Mouse (Mus musculus) Muller cell, postnatal 12 days (primary cell): ENCODE data around the gene Mast1.

ENCODE experiments used
- DNase-seq: peaks from one replicate; pipeline ENCODE4 v3.0.0-alpha.2; 2015; ENCODE audit errors: inconsistent ontology term

Mast1 gene

DNA sequence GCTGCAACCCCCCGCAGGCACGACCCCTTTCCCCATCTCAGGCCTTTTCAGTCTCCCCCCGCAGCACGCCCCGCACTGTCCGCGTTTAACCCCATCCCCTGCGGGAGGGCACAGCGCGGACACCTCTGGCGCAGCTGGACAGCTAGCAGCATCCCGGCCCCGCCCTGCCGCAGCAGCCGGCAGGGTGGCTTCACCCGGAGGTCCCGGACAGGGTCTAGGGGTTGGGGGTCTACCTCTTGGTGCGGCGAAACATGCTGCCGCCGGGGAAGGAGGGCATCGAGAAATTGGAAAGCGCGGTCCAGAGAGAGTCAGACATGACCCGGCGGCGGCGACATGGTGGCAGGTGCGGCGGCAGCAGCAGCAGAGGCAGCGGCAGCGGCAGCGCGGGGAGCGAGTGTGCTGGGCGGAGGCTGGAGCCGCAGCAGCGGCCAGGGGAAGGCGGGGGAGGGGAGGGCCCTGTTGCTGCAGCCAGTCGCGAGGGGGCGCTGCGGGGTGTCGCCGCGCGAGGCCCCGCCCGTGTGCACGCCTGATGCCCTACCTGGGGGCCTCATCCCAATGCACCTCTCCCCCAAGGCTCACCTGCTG lies at the start of gene Mast1:
Gene Mast1, minus strand, starts transcription at position 398 of the 585 bp plus-strand sequence.
- DNase-seq, result peak; percentile 62

DNA sequence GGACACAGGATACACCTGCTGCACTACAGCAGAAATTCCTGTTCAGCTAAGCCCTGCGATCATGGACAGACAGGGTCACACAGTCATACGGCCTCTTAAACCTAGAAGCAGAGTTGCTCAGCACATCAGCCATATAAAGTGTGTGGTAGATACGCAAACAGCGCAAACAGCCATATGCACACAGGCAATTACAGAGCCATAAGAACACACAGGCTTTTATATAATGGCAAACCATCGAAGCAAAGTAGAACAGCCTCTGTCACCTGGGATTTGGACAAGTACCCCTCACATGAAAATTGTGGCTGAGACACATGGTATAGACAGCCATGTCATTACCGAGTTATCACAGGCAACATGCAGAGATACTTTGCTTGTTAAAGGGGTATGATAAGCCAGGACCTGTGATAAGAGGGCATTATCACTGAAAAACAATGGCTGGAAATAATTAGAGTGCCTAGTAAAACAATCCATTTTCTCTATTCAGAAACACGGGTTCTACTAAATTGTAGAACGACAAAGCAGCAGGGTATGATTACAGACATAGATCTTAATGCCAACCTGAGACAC lies 49.3 kb upstream of the Mast1 start:
- no peak for DNase-seq

DNA sequence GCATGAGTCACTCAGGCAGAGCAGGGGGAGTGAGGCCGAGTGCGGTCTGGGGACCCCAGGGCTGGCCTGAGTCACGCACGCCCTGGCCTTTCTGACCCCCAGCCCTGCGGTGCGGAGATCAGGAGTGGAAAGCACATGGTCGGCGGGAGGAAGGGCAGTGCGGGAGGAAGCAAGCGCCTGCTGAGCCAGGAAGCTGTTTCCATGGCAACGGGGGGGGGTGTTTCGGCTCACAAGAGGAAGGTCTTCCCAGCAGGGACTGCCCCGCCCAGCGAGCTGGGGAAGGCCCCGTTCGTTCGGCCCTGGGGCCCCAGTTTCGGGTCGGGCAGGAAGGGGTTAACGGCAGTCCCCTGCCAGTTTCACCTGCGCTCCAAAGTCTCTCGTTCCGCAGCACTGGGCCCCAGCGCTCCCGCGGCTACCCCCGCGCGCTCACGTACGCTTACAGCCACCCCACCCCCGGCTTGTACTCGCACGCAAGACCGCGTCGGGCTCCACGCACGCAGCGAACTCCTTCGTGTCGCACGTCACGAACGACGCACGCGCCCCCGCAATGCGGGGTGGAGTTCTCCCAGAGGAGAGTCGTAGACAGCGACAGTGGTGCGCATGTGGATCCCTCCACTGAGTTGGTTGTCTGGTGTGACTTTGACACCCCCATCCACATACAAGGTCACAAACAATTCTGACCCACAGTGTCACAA lies 48.7 kb upstream of the Mast1 start:
- DNase-seq, result peak; percentile 91

DNA sequence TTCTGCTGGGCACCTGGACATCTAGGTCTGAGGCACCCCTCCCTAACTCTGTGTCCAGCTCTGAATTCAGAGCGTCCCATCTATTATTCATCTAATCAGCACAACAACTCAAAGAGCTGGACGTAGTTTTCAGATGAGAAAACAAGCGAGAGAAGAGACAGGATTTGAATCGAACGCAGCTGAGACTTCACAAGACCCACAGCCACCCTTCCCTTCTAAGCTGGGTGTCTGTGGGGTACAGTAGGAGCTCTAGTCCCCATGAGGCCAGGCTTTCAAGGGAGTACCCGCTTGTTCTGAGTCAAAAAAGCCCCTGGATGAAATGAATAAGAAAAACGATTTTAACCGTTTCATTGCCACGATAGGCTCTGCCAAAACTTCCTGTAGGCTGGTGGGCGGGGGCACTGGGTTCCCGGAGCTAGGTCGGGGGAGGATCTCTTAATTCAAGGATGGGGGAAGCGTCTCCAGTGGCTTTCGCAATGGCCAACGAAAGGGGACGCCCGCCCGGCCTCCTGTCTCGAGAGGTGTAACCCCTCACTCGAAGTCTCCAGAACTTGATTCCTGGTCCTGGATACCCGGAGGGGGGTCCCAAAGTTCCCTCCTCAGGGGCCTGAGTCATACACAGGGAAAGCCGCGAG lies 48.0 kb upstream of the Mast1 start:
- no peak for DNase-seq

DNA sequence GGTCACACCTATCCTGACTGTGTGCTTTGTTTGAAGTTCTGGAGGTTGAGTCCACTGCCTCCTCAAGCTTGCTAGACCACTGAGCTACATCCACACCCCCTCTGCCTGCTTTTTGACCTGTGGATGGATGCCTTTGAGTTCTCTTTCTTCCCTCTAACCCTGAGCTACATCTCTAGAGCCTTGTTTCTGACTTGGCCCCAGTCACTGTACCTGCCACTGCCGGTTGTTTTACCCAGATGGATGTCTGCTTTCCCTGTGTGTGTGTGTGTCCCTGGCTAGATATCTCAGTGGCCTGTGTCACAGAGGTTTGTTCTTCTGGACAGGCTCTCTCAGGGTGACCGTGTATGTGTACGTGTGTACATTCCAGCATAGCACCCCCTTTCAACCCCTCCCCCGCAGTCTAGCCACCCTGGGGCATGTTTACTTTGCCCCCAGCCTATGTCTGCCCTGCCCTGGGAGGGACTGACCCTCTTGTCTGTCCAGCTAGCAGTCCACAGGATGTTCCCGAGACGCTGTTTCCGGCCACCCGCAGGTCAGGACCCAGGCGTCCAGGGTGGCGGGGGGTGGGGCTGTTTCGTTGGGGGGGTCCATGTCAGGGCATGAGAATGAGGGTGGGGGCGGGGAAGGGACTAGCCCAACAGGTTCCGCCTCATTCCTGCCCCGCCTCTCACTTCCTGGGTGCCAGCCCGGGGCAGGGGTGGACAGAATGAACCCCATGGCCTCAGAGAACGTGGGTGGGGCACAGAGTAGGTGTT lies 47.3 kb upstream of the Mast1 start:
- peak; percentile 40 for DNase-seq

DNA sequence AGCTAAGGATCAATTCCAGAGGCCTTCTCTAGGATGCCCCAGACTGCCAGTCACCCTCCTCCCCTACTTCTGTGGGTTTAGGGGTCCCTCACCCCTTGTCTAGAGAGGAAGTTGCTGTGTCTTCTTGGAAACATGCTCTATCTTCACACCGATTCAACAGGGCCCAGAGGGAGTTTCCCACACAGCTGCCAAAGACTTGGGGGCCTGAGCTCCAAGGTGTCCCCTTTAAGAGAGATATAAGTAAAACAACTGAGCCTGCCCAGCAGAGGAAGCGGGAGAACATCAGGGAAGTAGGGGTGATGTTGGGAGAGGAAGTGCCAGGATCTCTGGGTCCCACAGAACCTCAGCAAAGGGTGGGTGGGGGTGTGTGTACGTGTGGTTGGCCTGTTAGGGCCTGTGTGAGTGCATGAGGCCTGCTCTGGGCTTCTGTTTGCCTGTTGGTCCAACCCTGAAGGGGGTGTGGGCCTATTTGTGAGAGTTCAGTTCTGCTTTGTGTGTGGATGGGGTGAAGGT lies 45.4 kb upstream of the Mast1 start:
- DNase-seq, result no peak

DNA sequence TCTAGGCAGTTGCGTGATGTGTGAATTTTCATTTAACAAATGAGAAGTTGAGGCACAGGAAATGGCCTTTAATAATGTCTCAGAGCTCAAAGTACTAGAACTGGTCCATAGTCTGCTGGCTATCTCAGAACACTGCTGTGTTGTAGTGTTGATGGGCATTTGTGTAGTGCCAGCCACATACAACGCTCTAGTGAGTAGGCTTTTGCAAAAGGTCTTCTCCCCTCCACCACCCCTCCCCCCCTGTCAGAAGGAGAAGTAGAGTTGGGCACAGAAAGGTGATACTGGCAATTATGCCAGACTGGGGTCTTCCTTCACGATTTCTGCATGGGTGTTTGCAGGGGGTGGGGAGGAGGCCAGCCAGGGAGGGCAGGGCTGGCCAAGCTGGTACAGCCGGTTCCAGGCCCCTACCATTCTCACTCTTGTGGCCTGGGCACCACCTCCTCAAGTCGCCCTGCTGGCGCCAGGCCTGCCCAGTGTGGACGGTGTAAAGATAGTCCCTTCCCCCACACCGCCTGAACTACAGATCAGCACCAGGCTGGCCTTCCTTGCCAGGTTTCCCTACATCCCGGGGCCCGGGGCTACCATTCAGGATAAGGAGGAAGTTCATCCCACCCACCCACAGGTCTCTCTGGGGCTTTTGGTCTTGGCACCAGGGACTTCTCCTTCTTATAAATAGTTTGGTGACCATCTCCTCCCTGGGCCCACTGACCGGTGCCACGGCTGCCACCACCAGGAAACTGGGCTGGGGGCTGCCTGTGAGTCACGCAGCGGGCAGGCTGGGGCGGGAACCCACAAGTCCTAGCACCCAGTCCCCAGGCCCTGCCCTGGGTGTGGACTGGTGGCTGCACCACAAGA lies 44.7 kb upstream of the Mast1 start:
- no peak for DNase-seq

DNA sequence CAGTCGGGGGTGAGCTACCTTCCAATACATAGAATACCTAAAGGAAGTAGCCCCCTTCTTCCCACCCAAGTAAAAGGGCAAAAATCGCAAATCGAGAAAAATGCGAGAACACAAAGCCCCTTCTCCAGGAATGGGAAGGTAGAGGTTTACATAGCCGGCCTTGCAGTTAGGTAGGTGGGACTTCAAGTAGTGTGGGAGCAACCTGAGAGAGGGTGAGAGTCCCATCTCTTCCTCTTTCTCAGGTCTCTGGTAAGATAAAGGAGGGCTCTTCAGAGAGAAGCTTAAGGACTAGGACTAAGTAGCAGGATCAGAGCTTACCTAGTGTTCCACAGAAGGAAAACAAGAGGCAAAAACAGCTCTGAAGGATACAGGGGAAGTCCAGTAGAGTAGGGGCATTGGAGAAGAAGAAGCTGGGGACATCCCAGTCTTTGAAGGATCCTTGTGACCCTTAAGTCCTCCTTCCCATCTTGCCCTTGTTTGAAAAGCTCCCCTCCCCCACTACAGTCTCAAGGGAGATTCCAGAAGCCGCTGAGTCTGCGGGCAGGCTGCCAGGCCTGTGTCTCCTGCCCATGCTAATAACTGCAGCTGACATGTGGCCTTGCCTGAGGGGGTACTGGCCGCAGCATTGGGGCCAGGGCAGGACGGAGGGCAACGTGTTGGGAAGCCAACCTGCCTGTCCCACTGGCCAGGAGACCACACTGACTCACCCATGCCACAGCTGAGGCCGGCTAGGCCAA lies 43.6 kb upstream of the Mast1 start:
- peak; percentile 89 for DNase-seq

DNA sequence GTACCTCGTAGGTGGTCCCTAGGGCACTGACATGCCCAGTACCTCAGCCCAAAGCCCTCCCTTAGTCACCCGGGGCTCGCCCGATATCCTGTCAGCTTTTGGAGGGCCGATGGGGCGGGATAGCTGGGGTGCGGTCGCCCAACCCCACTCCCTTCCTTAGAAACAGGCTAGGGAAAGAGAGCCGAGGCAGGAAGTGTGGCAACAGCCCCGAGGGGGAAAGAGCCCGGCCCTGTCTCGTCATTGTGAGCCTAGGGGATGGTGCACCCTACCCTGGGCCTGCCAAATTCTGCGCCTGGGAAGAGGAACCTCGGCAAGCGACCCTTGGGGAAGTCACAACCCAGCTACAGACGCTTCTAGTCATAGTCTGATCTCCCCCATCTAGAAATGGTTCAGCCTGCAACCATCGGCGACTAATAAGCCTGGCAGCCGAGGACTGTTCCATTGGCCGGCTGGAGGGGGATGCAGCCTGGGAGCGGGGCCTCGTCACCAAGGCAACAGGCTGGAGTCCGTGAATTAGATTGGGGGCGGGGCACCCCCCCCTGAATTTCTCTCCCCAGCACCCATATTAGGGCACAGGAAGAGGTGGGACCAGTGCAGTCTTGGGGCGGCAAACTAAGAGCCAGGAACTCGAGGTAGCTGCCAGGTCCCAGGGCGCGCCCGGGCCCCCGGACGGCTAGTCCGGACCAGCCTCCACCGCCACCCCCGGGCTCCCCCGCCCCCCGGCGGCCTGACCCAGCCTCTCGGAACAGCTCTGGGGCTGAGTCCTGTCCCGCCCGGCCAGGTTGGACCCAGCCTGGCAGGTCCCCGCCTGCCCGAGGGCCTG lies 42.7 kb upstream of the Mast1 start:
- DNase-seq, result peak; percentile 99

DNA sequence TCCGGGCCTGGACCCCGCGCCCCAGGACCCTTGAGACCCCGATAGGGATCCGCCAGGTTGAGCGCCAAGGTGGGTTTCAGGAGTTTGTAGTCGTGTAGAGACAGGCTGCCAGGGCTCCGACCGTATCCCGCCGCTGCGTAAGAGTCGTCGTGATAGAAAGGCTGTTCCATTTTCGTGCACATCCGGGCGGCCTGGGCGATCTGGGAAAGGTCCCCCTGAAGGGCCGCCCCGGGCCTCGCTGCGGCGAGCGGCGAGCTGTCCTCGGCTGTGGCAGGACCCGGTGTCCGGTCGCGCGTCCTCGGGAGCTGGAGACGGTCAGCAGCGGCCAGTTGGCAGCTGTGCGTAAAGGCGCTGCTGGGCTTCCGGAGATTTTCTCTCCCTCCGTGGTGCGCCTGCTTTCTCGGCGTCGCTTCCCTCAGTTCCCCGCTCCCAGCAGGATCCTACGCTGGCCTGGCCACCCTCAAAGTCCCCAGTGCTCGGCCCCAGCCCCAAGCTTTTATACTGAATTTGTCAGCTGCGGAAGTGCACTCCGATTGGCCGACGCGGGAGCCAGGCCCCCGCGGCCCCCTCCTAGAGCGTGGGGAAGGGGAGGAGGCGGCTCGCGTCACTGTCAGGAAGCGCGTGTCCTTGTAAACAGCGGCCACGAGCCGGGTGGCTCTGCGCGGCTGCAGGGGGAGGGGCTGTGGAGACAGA lies 41.2 kb upstream of the Mast1 start, which contains the start of gene Junb:
Gene Junb, minus strand, starts transcription at position 471 of the 693 bp plus-strand sequence.
- DNase-seq, result peak; percentile 100

DNA sequence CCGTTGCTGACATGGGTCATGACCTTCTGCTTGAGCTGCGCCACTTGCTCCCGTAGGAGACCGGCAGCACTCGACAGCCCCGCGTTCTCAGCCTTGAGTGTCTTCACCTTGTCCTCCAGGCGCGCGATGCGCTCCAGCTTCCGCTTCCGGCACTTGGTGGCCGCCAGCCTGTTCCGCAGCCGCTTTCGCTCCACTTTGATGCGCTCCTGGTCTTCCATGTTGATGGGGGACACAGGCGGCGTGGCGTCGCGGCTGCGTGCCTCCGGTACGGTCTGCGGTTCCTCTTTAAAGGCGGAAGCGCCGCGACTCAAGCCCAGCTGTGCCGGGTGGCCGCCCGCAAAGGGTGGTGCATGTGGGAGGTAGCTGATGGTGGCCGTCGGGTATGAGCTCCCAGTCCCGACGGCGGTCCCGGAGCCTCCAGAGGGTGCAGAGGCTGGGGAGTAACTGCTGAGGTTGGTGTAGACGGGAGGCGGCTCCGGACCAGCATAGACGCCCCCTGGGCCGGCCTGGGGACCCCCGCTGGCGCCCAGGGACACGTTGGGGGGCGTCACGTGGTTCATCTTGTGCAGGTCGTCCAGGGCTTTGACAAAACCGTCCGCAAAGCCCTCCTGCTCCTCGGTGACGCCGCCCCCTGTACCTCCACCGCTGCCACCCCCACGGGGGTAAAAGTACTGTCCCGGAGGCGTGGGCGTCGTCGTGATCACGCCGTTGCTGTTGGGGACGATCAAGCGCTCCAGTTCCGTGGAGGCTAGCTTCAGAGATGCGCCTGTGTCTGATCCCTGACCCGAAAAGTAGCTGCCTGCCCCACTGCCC lies 40.5 kb upstream of the Mast1 start:
- DNase-seq, result peak; percentile 61

DNA sequence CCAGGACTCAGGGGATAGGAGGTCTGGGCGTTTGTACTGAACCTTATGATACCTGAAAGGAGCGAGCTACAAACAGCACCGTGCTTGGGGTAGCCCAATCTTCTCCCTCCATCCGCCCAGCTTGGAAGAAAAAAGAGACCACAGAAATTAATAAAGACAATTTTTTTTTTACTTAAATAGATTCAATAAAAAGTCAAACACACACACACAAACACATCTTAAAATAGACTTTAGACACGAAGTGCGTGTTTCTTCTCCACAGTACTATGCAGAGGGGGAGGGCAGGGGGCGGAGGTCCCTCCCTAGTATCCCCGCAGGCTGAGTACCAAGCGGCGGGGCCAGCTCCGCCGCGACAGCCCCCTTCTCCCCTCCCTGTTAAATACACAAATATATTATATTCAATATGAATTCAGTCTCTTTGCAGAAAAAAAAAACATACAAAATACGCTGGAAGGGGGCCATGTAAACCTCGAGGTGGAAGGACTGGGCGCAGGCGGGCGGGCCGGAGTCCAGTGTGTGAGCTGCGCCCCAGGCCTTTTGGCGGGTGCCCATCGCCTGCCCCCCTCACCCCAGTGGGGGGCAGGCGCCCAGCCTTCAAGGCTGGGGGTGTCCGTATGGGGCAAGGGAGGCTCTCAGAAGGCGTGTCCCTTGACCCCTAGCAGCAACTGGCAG lies 39.7 kb upstream of the Mast1 start:
- peak; percentile 72 for DNase-seq

DNA sequence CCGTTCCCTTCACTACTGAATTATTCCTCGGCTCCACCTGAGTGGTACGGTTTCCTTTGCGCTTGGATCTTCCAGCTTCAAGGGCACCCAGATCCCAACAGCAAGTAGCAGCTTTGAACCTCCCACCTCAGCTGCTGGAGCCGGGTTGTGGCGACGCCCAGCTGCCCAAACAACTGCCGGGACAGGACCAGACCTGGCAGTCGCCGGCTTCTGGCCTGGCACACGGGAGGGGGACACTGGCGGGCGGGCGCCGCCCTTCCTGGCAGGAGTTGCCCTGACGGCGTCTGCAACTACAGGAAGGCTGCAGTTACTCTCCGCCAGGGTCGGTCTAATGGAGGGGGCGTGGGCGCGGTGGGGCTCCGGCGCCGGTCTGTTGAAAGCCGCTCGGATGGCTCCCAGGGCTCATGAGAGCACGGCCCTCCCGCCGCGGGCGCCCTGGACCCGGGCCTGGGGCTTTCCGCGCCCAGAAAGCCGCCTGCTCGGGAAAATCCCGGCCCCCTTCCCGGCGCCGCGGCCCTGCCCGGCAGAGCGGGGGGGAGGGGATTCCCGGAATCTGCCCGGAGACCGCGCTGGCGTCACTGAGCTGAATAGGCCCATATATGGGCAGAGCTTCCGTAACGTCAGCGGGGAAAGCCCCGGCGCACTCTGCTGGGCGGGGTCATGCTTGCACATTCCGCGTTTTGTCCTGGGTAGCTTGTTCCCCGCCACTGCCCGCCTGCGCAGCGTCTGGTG lies 39.0 kb upstream of the Mast1 start:
- DNase-seq, result peak; percentile 97

DNA sequence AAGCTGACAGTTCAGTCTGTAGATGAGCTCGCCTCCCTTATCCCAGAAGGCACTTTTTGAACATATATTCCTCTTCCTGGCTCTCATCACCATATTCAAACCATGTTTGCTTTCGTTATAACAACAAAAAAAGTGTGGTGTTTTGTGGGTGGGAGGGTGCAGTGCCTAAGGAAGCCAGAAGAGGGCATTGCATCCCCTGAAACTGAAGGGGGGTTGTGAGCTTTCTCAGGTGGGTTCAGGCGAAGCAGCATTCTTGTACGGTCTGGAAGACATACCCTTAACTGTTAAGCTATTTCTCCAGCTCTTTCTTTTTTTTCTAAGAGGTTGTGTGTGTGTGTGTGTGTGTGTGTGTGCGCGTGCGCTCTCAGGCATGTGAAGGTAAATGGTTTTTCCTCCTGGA lies 38.3 kb upstream of the Mast1 start:
- peak; percentile 73 for DNase-seq

DNA sequence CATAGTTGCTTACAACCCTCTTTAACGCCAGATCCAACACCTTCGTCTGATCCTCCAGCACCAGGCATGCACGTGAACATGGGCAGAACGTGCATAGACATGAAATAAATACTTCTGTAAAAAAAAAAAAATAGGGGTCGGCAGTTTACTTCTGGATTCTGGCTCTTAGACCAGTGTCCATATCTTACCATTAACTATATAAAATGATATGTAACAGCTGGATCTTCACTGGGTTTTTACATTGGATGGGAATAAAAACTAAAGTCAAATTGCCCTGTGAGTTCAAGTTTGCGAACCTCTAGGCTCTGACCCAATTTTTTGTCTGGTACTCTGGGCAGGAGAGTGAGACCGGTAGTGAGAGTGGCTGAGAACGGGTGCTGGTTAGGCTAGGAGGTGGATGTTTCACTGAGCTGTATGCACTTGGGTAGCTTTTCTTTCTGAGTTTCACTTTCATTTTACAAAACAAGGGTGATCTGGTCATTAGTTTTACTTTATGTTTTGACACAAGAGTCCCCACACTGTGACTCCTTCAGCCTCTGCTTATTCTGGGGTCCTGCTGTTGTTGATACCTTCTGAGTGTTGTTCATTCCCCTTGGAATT lies 37.5 kb upstream of the Mast1 start:
- peak; percentile 41 for DNase-seq
